Mouse (Mus musculus) lung, adult 18-20 months (tissue): ENCODE measurements at regions not wholly inside any gene's neighbourhood (a gene's known extent, or its start where the extent isn't known, plus 50 kb on each side); places are given as distances from the start of the nearest gene placed in this dataset.

ENCODE experiments used
- DNase-seq, 2 experiments: peaks; one replicate each; pipeline ENCODE4 v3.0.0; 2022; ENCODE audit warnings: mixed read lengths in 2 of 2

- peak; percentile 6 for DNase-seq
Observed at GRCm38 (mm10) chr12:9091951-9092350, 62.2 kb downstream of the Ttc32 start.

- no peak for DNase-seq
Observed at GRCm38 (mm10) chr12:9095061-9095460, 65.3 kb downstream of the Ttc32 start.

GRCm38 (mm10) chr12:9106416-9106815 is 76.6 kb downstream of the Ttc32 start:
- DNase-seq, result no peak

DNA sequence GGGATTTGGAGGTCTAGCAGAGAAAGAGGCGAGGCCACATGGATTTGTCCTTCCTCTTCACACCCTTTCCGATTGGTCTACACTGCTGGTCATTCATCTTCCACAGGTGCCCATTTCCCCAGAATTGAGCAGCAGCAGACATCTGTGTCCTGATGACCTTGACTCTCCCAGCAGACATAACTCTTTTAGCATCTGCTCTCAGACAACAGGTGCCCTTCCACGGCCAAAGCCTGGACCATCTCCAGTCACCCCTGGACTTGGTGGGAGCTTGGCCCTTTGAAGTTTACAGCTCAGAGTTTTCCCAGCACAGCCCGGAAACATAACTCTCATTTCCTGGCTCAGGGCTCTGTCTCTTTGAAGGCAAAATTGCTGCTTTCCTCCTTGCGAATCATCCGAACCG is 80.0 kb downstream of the Ttc32 start:
- DNase-seq, result no peak

DNA sequence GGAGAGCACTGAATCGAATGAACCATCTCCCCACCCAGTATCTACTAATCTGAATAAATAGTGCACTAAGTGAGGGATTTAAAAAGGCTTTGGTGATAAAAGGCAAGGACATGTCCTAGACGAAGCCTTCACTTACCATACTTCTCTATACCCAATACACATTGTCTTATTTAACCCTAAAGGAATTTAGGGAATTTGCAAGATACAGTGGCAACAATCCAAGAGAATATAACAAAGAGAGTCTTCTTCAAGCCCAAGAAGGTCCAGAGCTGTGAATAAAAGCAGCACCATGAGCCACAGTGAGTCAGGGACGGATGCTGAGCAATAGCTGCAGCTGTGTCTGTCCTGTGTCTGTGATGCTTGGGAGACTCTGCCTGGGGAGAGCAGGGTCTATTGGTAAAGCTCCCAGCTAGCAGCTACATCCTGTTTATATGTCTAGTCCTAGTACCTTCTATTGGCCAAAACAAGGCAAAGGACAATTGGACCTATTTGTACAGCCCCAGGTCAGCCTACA is 82.4 kb downstream of the Ttc32 start:
- DNase-seq, result no peak

DNA sequence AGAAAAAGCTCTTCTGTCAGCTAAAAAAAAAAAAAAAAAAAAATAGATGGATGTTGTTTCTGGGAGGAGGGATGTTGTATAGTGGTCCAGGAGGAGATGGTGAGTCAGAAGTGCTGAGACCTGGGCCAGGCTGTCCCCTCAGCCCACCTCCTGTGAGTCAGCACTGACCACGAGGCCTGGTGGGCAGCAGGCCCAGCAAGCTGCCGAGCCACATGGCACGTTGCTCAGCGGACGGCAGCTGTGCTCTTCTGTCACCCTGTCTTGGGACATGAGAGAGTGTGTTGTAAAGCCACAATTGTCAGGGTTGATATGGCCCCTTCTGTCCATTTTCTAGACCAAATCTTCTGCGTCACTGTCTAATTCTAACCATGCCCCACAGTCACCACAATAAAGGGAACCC is 83.9 kb downstream of the Ttc32 start:
- peak; percentile 48 to 53 for DNase-seq

GRCm38 (mm10) chr12:9114061-9114460 is 84.3 kb downstream of the Ttc32 start:
- peak in 1 of 2 experiments; percentile 26 for DNase-seq

DNA sequence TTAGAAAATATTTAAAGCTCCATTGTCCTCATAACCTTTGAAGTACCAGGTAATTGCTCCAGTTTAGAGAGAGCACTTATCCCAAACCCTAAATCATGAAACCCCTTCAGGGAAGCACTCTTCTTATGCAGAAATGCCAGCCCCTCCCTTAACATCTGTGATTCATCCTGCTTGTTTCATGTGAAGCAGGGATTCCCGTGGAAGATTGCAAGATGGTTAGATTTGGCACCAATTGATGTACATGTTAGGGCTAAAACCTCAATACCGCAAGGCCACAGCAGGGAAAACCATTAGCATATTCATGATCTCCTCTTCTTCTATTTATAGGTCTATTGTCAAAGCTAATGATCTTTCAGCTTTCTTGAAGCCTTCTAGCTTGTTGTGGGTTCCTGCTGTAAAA is 88.8 kb downstream of the Ttc32 start:
- DNase-seq, result no peak

GRCm38 (mm10) chr12:9127931-9128550 is 98.2 kb downstream of the Ttc32 start:
- DNase-seq, result peak in 1 of 2 experiments; percentile 11

GRCm38 (mm10) chr12:9128581-9129275 is 98.9 kb downstream of the Ttc32 start:
- no peak for DNase-seq

- DNase-seq, result no peak
Observed at GRCm38 (mm10) chr12:9132621-9133020, 102.8 kb downstream of the Ttc32 start.

- DNase-seq, result peak in 1 of 2 experiments; percentile 5
Observed at GRCm38 (mm10) chr12:9133890-9134870, 104.4 kb downstream of the Ttc32 start.

- no peak for DNase-seq
Observed at GRCm38 (mm10) chr12:9151001-9151400, 121.2 kb downstream of the Ttc32 start.

DNA sequence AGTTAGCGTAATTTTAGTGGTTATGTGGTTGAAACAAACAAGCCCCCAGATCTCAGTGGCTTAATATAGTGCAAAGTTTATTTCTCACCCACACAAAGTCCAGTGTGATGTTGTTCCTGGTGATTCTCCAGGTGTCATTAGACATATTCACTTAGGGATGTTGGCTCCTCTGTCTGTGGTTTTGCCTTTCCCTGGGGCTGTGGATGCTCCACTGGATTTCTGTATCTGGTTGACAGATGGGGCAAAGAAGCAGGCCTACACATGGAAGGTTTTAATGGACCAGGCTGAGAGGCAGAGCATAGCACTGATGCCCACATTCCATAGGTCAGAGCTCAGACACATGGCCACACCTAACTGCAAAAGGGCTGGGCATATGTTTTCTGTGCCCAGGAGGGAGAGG is 121.6 kb downstream of the Ttc32 start:
- no peak for DNase-seq

GRCm38 (mm10) chr12:9154491-9154890 is 124.7 kb downstream of the Ttc32 start:
- no peak for DNase-seq

DNA sequence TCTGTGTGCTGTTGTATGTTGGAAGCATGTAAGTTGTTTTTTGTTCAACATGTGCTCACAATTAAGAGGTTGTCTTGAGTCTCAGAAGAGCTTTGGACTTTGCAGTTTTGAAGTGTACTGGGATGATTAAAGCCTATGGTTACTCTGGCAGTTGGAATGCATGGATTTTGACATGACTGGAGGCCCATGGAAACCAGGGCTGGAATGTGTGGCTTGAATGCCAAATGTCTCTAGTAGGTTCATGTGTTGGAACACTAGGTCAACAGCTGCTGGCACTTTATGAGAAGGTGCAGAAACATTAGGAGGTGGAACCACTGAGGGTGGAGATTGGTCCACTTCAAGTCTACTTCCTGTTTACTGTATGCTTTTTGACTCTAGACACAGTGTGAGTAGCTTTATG is 127.0 kb downstream of the Ttc32 start:
- no peak for DNase-seq

DNA sequence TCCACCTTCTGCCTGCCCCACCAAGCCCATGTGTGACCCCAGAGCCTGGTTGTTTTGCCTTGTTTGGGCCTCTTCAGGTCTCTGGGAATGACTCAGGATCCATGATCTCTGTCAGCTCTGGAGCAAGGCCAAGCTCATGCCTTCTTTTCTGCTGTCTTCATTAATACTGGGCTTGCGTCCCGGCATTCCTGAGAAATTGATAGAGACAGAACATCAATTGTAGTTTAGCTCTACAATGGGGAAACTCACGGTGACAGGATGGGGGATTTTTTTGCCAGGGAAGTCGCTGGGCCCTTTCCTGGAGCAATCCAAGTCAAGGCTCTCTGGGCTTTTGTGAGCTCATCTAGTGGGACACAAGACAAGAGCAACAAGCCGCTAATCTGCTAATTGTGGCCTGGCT is 129.0 kb downstream of the Ttc32 start:
- peak in 1 of 2 experiments; percentile 10 for DNase-seq

DNA sequence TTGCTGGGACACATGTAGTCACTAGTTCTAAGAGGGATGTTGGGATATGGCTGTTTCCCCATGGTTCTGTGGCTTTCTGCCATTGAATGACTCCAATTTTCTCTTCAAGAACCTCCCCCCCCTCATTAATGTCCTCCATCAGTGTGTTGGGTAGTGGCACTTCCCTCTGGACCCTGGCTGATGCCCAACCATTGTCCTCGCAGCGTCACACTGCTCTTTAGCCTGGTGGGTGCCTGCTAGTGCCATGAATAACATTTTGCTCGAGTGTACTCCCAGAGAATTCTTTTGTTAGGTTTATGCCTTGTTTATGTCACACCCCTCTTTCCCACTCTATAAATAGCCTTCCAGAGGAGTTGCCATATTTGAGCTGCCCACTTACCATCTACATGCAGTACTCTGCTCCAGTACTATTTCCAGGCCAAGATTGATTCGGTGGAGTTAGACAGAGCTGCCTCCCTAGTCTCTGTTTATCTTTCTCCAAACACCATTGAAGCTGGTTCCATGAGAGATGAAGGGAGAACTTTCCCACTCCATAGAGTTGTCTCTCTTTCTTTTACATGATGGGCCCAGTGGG is 135.7 kb downstream of the Ttc32 start:
- peak in 1 of 2 experiments; percentile 7 for DNase-seq

DNA sequence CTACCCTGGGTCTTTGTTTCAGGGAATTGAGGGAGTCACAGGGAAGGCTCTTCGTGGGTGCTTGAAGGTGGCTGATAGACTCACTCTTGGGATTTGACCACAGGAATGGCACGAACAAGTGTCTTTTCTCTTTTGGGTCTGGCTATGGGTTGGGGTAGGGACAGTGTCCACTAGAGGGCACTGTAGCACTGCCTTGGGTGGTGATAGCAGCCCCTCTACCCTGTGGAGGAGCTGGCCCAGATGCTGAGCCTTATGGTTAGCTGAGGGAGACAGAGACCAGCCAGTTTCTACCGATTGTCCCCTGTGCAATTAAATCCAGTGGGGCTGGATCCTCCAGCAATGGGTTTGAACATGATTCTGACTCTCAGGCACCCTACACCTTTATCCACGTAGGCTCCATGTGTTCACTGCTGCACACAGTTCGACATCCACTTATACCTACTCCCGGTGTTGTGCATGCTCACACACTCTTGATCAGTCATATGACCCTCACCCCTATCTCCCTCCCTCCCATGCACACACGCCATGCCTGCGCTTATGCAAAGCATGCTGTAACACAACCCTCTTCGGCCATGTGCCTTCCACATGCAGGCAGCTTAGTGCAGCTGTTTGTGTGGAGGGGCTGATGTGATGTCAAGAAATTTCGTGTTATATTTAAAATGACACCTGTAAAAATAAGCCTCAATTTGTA is 136.6 kb downstream of the Ttc32 start:
- DNase-seq, result no peak

DNA sequence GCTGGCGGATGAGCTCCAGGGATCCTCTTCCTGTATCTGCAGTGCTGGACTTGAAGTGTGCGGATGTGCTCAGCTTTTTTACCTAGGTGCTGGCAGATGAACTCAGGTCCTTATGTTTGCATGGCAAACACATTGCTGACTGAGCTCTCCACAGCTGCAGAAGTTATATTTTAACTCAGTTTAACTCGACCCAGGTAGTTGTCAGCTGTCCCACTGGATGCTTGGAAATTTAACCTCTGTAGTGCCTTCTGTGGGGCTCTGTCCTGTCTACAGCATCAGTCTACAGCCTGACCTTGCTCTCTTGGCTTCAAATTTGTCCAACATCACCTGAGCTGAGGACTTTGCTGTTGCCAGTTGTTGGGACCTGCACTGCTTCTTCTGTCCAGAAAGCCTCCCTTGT is 139.2 kb downstream of the Ttc32 start:
- DNase-seq, result no peak

DNA sequence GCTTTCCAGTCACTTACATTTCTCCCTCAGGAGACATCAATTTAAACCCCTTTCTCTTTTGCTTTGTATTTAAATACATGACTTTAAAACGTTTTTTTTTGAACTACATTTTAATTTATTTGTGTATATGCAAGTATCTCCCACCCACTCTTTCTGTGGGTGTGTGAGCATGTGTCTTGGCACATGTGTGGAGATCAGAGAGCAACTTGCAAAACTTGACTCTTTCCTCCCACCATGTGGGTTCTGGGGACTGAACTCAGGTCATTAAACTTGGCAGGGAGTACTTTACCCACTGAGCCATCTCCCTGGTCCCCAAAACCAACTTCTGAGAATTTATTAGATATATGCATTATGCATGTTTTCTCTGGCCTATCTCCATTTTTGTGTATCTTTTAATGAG is 143.9 kb downstream of the Ttc32 start:
- DNase-seq, result no peak

GRCm38 (mm10) chr12:9174327-9174726 is 144.5 kb downstream of the Ttc32 start:
- DNase-seq, result peak in 1 of 2 experiments; percentile 10
